Mouse (Mus musculus): ENCODE measurements around the gene Hoxc6. TPM values are rescaled to one million over a fixed set of nuclear protein-coding genes. Genes with fewer than 3 reads are reported as not detected.

Hoxc6 gene
- polyA plus RNA-seq, 1 experiment from 2014 or later: 0.16 TPM

- no peak for ATAC-seq (replicated peaks; ENCODE audit: extremely low read depth, insufficient read depth, low FRiP score)
- WGBS: 9% methylated on average over 5 of the region's 5 CpGs
Observed at GRCm38 (mm10) chr15:103005797-103006196, 7.7 kb downstream of the Hoxc6 start.

GRCm38 (mm10) chr15:103006326-103006725 is 8.3 kb downstream of the Hoxc6 start:
- H3K27me3 ChIP-seq (ENCODE audit: control insufficient read depth, insufficient read depth, low read length): peaks cover 91% of the 10 kb centered on the region
- no peak overlapping the region for H3K9ac ChIP-seq (ENCODE audit: low read length)
- no peaks in the 10 kb centered on the region for H3K36me3 ChIP-seq (ENCODE audit: control insufficient read depth, insufficient read depth)
- no peaks in the 10 kb centered on the region for H3K9me3 ChIP-seq (replicated peaks; ENCODE audit: control insufficient read depth, low read length)
- no peak overlapping the region for H3K27ac ChIP-seq (ENCODE audit: low read length)
- H3K4me2 ChIP-seq (ENCODE audit: low read depth, low read length): no peak overlapping the region
- peaks cover 3% of the 10 kb centered on the region; the same call in 1 of the 2 replicates for H3K4me1 ChIP-seq (ENCODE audit: control insufficient read depth, insufficient read depth, low read length)
- no peak overlapping the region for H3K4me3 ChIP-seq (ENCODE audit: low read length)
- 26% methylated on average over 1 of the region's 1 CpGs for WGBS
- no peak for ATAC-seq (replicated peaks; ENCODE audit: extremely low read depth, insufficient read depth, low FRiP score)

More at GRCm38 (mm10) chr15:103005797-103006196, 7.7 kb downstream of the Hoxc6 start:
- Histone ChIP-seq H3K4me2 (ENCODE audit: low read depth, low read length) (no peak overlapping the region), H3K9ac (ENCODE audit: low read length) (no peak overlapping the region), H3K27me3 (ENCODE audit: control insufficient read depth, insufficient read depth, low read length) (peaks cover 91% of the 10 kb centered on the region), H3K4me1 (ENCODE audit: control insufficient read depth, insufficient read depth, low read length) (peaks cover 4% of the 10 kb centered on the region; the same call in 1 of the 2 replicates), H3K4me3 (ENCODE audit: low read length) (no peak overlapping the region), H3K27ac (ENCODE audit: low read length) (no peak overlapping the region), H3K36me3 (ENCODE audit: control insufficient read depth, insufficient read depth) (no peaks in the 10 kb centered on the region), H3K9me3 (replicated peaks; ENCODE audit: control insufficient read depth, low read length) (no peaks in the 10 kb centered on the region)

- Histone ChIP-seq H3K27ac (ENCODE audit: low read length) (no peak overlapping the region), H3K36me3 (ENCODE audit: control insufficient read depth, insufficient read depth) (no peaks in the 10 kb centered on the region), H3K4me3 (ENCODE audit: low read length) (no peak overlapping the region), H3K4me1 (ENCODE audit: control insufficient read depth, insufficient read depth, low read length) (no peaks in the 10 kb centered on the region; the same call in 1 of the 2 replicates), H3K9ac (ENCODE audit: low read length) (no peak overlapping the region), H3K9me3 (replicated peaks; ENCODE audit: control insufficient read depth, low read length) (no peaks in the 10 kb centered on the region), H3K27me3 (ENCODE audit: control insufficient read depth, insufficient read depth, low read length) (peaks cover 93% of the 10 kb centered on the region), H3K4me2 (ENCODE audit: low read depth, low read length) (no peak overlapping the region)
- 3% methylated on average over 27 of the region's 27 CpGs for WGBS
- no peak for ATAC-seq (replicated peaks; ENCODE audit: extremely low read depth, insufficient read depth, low FRiP score)
Observed at GRCm38 (mm10) chr15:103009265-103010111, 11.4 kb downstream of the Hoxc6 start.

- H3K4me1 ChIP-seq (ENCODE audit: control insufficient read depth, insufficient read depth, low read length): no peaks in the 10 kb centered on the region; the same call in 1 of the 2 replicates
- H3K9me3 ChIP-seq (replicated peaks; ENCODE audit: control insufficient read depth, low read length): no peaks in the 10 kb centered on the region
- no peak overlapping the region for H3K4me2 ChIP-seq (ENCODE audit: low read depth, low read length)
- no peak for ATAC-seq (replicated peaks; ENCODE audit: extremely low read depth, insufficient read depth, low FRiP score)
- no peaks in the 10 kb centered on the region for H3K36me3 ChIP-seq (ENCODE audit: control insufficient read depth, insufficient read depth)
- no peak overlapping the region for H3K9ac ChIP-seq (ENCODE audit: low read length)
- H3K4me3 ChIP-seq (ENCODE audit: low read length): no peak overlapping the region
- H3K27me3 ChIP-seq (ENCODE audit: control insufficient read depth, insufficient read depth, low read length): peaks cover 94% of the 10 kb centered on the region
- H3K27ac ChIP-seq (ENCODE audit: low read length): no peak overlapping the region
- 3% methylated on average over 31 of the region's 31 CpGs for WGBS
Observed at GRCm38 (mm10) chr15:103010112-103010846, 12.2 kb downstream of the Hoxc6 start.

- no peaks in the 10 kb centered on the region; the same call in 1 of the 2 replicates for H3K4me1 ChIP-seq (ENCODE audit: control insufficient read depth, insufficient read depth, low read length)
- peaks cover 94% of the 10 kb centered on the region for H3K27me3 ChIP-seq (ENCODE audit: control insufficient read depth, insufficient read depth, low read length)
- ATAC-seq (replicated peaks; ENCODE audit: extremely low read depth, insufficient read depth, low FRiP score): no peak
- H3K27ac ChIP-seq (ENCODE audit: low read length): no peak overlapping the region
- WGBS: 4% methylated on average over 28 of the region's 28 CpGs
- no peaks in the 10 kb centered on the region for H3K9me3 ChIP-seq (replicated peaks; ENCODE audit: control insufficient read depth, low read length)
- no peak overlapping the region for H3K4me3 ChIP-seq (ENCODE audit: low read length)
- H3K4me2 ChIP-seq (ENCODE audit: low read depth, low read length): no peak overlapping the region
- H3K9ac ChIP-seq (ENCODE audit: low read length): no peak overlapping the region
- no peaks in the 10 kb centered on the region for H3K36me3 ChIP-seq (ENCODE audit: control insufficient read depth, insufficient read depth)
Observed at GRCm38 (mm10) chr15:103010847-103011555, 12.9 kb downstream of the Hoxc6 start.

- WGBS: 6% methylated on average over 26 of the region's 26 CpGs
Observed at GRCm38 (mm10) chr15:103011928-103012486, 13.9 kb downstream of the Hoxc6 start.

DNA sequence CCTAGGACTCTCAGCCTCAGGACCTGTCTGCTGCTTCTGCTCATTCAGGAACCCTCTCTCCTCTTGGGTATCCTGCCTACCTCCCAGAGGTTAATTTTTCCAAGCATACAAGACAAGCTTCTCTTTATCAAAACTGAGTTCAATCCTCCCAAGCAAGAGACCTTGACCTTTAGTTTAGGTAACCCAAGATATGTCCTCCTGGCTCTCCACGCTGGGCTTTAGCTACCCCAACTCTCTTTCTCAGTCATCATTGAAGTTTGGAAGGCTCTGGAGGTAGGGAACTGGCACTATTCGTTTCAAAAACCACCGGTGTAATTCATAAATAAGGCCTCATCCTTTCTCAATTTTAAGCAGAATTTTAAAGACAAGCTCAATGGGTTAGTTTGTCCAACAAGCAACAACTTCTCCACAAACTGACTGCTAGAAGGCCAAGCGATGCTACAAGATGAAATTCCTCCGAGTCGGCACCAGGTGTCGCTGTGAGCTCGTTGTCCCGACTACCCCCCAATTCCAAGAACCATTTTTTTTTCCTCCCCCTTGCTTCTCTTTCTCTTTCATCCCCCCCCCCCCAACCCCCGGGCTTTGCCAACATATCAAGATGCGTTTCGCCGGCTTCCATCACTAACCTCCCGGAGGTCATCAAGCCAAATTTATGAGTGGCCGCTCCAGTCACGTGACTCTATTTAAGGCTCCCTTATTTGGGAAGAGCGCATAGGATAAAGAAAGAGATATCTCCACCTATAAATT is 15.4 kb downstream of the Hoxc6 start:
- Histone ChIP-seq H3K4me3 (ENCODE audit: low read length) (peak overlapping the region; percentile 25; the same call in 1 of the 2 replicates), H3K9ac (ENCODE audit: low read length) (no peak overlapping the region), H3K36me3 (ENCODE audit: control insufficient read depth, insufficient read depth) (no peaks in the 10 kb centered on the region), H3K27me3 (ENCODE audit: control insufficient read depth, insufficient read depth, low read length) (peaks cover 95% of the 10 kb centered on the region), H3K4me1 (ENCODE audit: control insufficient read depth, insufficient read depth, low read length) (no peaks in the 10 kb centered on the region; the same call in 1 of the 2 replicates), H3K9me3 (replicated peaks; ENCODE audit: control insufficient read depth, low read length) (no peaks in the 10 kb centered on the region), H3K27ac (ENCODE audit: low read length) (no peak overlapping the region), H3K4me2 (ENCODE audit: low read depth, low read length) (peak overlapping the region; percentile 31; the same call in 1 of the 2 replicates)
- WGBS: 6% methylated on average over 17 of the region's 17 CpGs
- no peak for ATAC-seq (replicated peaks; ENCODE audit: extremely low read depth, insufficient read depth, low FRiP score)

More at GRCm38 (mm10) chr15:103011928-103012486, 13.9 kb downstream of the Hoxc6 start:
- H3K9ac ChIP-seq (ENCODE audit: low read length): no peak overlapping the region
- H3K4me1 ChIP-seq (ENCODE audit: control insufficient read depth, insufficient read depth, low read length): no peaks in the 10 kb centered on the region; the same call in 1 of the 2 replicates
- no peaks in the 10 kb centered on the region for H3K36me3 ChIP-seq (ENCODE audit: control insufficient read depth, insufficient read depth)
- H3K4me3 ChIP-seq (ENCODE audit: low read length): no peak overlapping the region
- H3K9me3 ChIP-seq (replicated peaks; ENCODE audit: control insufficient read depth, low read length): no peaks in the 10 kb centered on the region
- no peak overlapping the region for H3K4me2 ChIP-seq (ENCODE audit: low read depth, low read length)
- peaks cover 94% of the 10 kb centered on the region for H3K27me3 ChIP-seq (ENCODE audit: control insufficient read depth, insufficient read depth, low read length)
- no peak overlapping the region for H3K27ac ChIP-seq (ENCODE audit: low read length)
- ATAC-seq (replicated peaks; ENCODE audit: extremely low read depth, insufficient read depth, low FRiP score): no peak
